Mouse (Mus musculus): ENCODE data around the gene Sftpa1. TPM values are rescaled to one million over a fixed set of nuclear protein-coding genes. Genes with fewer than 3 reads are reported as not detected.
A peak's percentile ranks its signal among the peaks of the same experiment; 100 is the strongest.

The Sftpa1 gene
- polyA plus RNA-seq, 1 experiment from 2014 or later: 0.12 TPM

GRCm38 (mm10) chr14:41160743-41161142 lies 29.2 kb downstream of the Sftpa1 start:
- ATAC-seq (ENCODE audit: low read depth) (peak; percentile 80), DNase-seq (no peak)
- Histone ChIP-seq H3K27me3 (no peaks in the 10 kb centered on the region), H3K9me3 (replicated peaks) (no peaks in the 10 kb centered on the region), H3K27ac (peak overlapping the region; percentile 22; the same call in 1 of the 2 replicates), H3K36me3 (no peaks in the 10 kb centered on the region), H3K9ac (no peak overlapping the region), H3K4me3 (replicated peaks) (no peak overlapping the region), H3K4me2 (no peak overlapping the region), H3K4me1 (replicated peaks) (no peaks in the 10 kb centered on the region)
- WGBS (ENCODE audit: insufficient replicate concordance): 9% methylated on average over 1 of the region's 1 CpGs

GRCm38 (mm10) chr14:41162663-41163062 lies 31.1 kb downstream of the Sftpa1 start:
- no peaks in the 10 kb centered on the region for H3K4me1 ChIP-seq (replicated peaks)
- H3K36me3 ChIP-seq: no peaks in the 10 kb centered on the region
- no peak for DNase-seq
- no peaks in the 10 kb centered on the region for H3K9me3 ChIP-seq (replicated peaks)
- H3K27ac ChIP-seq: no peak overlapping the region
- H3K9ac ChIP-seq: no peak overlapping the region
- ATAC-seq (ENCODE audit: low read depth): no peak
- 18% methylated on average over 2 of the region's 2 CpGs for WGBS (ENCODE audit: insufficient replicate concordance)
- no peak overlapping the region for H3K4me2 ChIP-seq
- no peaks in the 10 kb centered on the region for H3K27me3 ChIP-seq
- H3K4me3 ChIP-seq (replicated peaks): no peak overlapping the region

GRCm38 (mm10) chr14:41167278-41167677 lies 35.7 kb downstream of the Sftpa1 start:
- H3K9ac ChIP-seq: no peak overlapping the region
- ATAC-seq (ENCODE audit: low read depth) (no peak), DNase-seq (no peak)
- no peaks in the 10 kb centered on the region for H3K4me1 ChIP-seq (replicated peaks)
- no peak overlapping the region for H3K4me2 ChIP-seq
- WGBS (ENCODE audit: insufficient replicate concordance): 30% methylated on average over 5 of the region's 5 CpGs
- no peak overlapping the region for H3K4me3 ChIP-seq (replicated peaks)
- no peaks in the 10 kb centered on the region for H3K9me3 ChIP-seq (replicated peaks)
- no peaks in the 10 kb centered on the region for H3K27me3 ChIP-seq
- no peak overlapping the region for H3K27ac ChIP-seq
- H3K36me3 ChIP-seq: no peaks in the 10 kb centered on the region

GRCm38 (mm10) chr14:41168567-41168966 lies 37.0 kb downstream of the Sftpa1 start:
- Histone ChIP-seq H3K4me3 (replicated peaks) (no peak overlapping the region), H3K4me2 (no peak overlapping the region), H3K27me3 (no peaks in the 10 kb centered on the region), H3K4me1 (replicated peaks) (no peaks in the 10 kb centered on the region), H3K36me3 (no peaks in the 10 kb centered on the region), H3K9me3 (replicated peaks) (no peaks in the 10 kb centered on the region), H3K9ac (no peak overlapping the region), H3K27ac (no peak overlapping the region)
- DNase-seq (no peak), ATAC-seq (ENCODE audit: low read depth) (no peak)
- 54% methylated on average over 1 of the region's 1 CpGs for WGBS (ENCODE audit: insufficient replicate concordance)

GRCm38 (mm10) chr14:41170514-41170913 lies 38.9 kb downstream of the Sftpa1 start:
- no peaks in the 10 kb centered on the region for H3K9me3 ChIP-seq (replicated peaks)
- H3K36me3 ChIP-seq: no peaks in the 10 kb centered on the region
- 52% methylated on average over 2 of the region's 2 CpGs for WGBS (ENCODE audit: insufficient replicate concordance)
- no peaks in the 10 kb centered on the region for H3K4me1 ChIP-seq (replicated peaks)
- no peak overlapping the region for H3K27ac ChIP-seq
- no peak overlapping the region for H3K9ac ChIP-seq
- DNase-seq: no peak
- no peak overlapping the region for H3K4me3 ChIP-seq (replicated peaks)
- no peak overlapping the region for H3K4me2 ChIP-seq
- no peak for ATAC-seq (ENCODE audit: low read depth)
- no peaks in the 10 kb centered on the region for H3K27me3 ChIP-seq

GRCm38 (mm10) chr14:41174802-41175201 lies 43.2 kb downstream of the Sftpa1 start:
- Histone ChIP-seq H3K36me3 (no peaks in the 10 kb centered on the region), H3K27me3 (no peaks in the 10 kb centered on the region), H3K4me3 (replicated peaks) (no peak overlapping the region), H3K4me1 (replicated peaks) (no peaks in the 10 kb centered on the region), H3K9ac (no peak overlapping the region), H3K4me2 (no peak overlapping the region), H3K9me3 (replicated peaks) (no peaks in the 10 kb centered on the region), H3K27ac (no peak overlapping the region)
- no peak for DNase-seq
- ATAC-seq (ENCODE audit: low read depth): no peak
- 31% methylated on average over 1 of the region's 1 CpGs for WGBS (ENCODE audit: insufficient replicate concordance)

- no peak for DNase-seq
- no peaks in the 10 kb centered on the region for H3K9me3 ChIP-seq (replicated peaks)
- no peak within 1 kb of the TSS for H3K9ac ChIP-seq
- no peak for ATAC-seq (ENCODE audit: low read depth)
- no peaks in the 10 kb centered on the region for H3K27me3 ChIP-seq
- H3K36me3 ChIP-seq: no peaks in the 10 kb centered on the region
- 54% methylated on average over 4 of the region's 4 CpGs for WGBS (ENCODE audit: insufficient replicate concordance)
- no peaks in the 10 kb centered on the region for H3K4me1 ChIP-seq (replicated peaks)
- H3K4me2 ChIP-seq: no peak within 1 kb of the TSS
- H3K27ac ChIP-seq: no peak within 1 kb of the TSS
- no peak within 1 kb of the TSS for H3K4me3 ChIP-seq (replicated peaks)
These were observed 53.7 kb downstream of the Sftpa1 start, which contains the start of gene Sftpd for GRCm38 (mm10) chr14:41185059-41185821. Sftpd (minus strand) TSS chr14:41185149.

Other genes with a start within 250 kb of the Sftpa1 start
- 0.15 and 0.20 TPM in 2 replicates for gene Sh2d4b, start 238.5 kb upstream of the Sftpa1 start, polyA plus RNA-seq (2015; fragmentation: Nextera tagmentation; extraction: Ambion mirVana)
- 32.9 and 37.5 TPM in 2 replicates for gene Tspan14, start 165.0 kb upstream of the Sftpa1 start, polyA plus RNA-seq (2015; fragmentation: Nextera tagmentation; extraction: Ambion mirVana)
- gene Fam213a, start 118.0 kb upstream of the Sftpa1 start, polyA plus RNA-seq (2015; fragmentation: Nextera tagmentation; extraction: Ambion mirVana): 67.9 and 78.3 TPM in 2 replicates
- gene Dydc2, start 62.6 kb upstream of the Sftpa1 start, polyA plus RNA-seq (2015; fragmentation: Nextera tagmentation; extraction: Ambion mirVana): not detected in 2 replicates
- gene Dydc1, start 58.9 kb upstream of the Sftpa1 start, polyA plus RNA-seq (2015; fragmentation: Nextera tagmentation; extraction: Ambion mirVana): not detected in 2 replicates
- 4.5 and 4.9 TPM in 2 replicates for gene Mat1a, start 26.7 kb upstream of the Sftpa1 start, polyA plus RNA-seq (2015; fragmentation: Nextera tagmentation; extraction: Ambion mirVana)
- gene Mbl1, start 19.7 kb downstream of the Sftpa1 start, polyA plus RNA-seq (2015; fragmentation: Nextera tagmentation; extraction: Ambion mirVana): 16.2 and 19.6 TPM in 2 replicates
- 0.12 and 0.16 TPM in 2 replicates for gene Sftpd, start 53.4 kb downstream of the Sftpa1 start, polyA plus RNA-seq (2015; fragmentation: Nextera tagmentation; extraction: Ambion mirVana)
- not detected in 2 replicates for gene Gm2832, start 147.0 kb downstream of the Sftpa1 start, polyA plus RNA-seq (2015; fragmentation: Nextera tagmentation; extraction: Ambion mirVana)
- not detected in 2 replicates for gene Gm5798, start 216.8 kb downstream of the Sftpa1 start, polyA plus RNA-seq (2015; fragmentation: Nextera tagmentation; extraction: Ambion mirVana)

Data from liver, embryonic 13.5 days (tissue).